11 mouse cellular contexts compared by ENCODE assay signal in the genomic region with DNA sequence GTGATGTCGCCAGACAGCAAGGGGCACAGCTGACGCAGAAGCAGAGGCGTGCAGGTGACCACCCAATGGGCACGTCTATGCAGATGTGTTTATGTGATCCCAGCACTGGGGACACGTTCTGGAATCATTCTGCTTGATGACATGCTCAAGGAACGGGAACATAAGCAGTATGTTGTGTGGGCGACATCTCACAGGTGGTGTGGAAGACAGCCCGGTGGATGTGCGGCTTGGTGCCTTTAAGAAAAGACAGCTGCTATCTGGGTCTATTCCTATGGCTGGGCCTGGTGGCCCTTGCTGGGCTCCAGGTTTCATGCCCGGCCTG.
A peak's percentile ranks its signal among the peaks of the same experiment; 100 is the strongest.
DNase-seq lines count a peak whose midpoint lies in the region; ATAC-seq lines count a peak whose summit lies in the region.
"Had no signal": no experiment of that assay in that cellular context is flagged by ENCODE, and none has a peak within 500 bp of the region (broad histone marks: within the 10 kb centered on the region; RNA-seq: fewer than 3 reads in every experiment).

No protein-coding gene starts in this region.

- peak overlapping the region; percentile 70 for H3K27ac ChIP-seq in forebrain, embryonic 14.5 days (ENCODE audit: low read depth, low read length)
- H3K27ac ChIP-seq in midbrain, embryonic 14.5 days (replicated peaks; ENCODE audit: low read depth, low read length) = peak overlapping the region; percentile 50
- H3K27ac ChIP-seq: liver, embryonic 15.5 days had no signal

- H3K27me3 ChIP-seq in forebrain, embryonic 14.5 days (replicated peaks; ENCODE audit: control insufficient read depth, insufficient read depth, low read length) = no peaks in the 10 kb centered on the region
- no peaks in the 10 kb centered on the region for H3K27me3 ChIP-seq in midbrain, embryonic 14.5 days (ENCODE audit: control insufficient read depth, insufficient read depth, low read length)

- DNase-seq in adrenal gland, adult (ENCODE audit: inconsistent age in 2 of 2, low spot score in 1 of 2) = peak; percentile 16 to 42
- DNase-seq in adrenal gland, postnatal 10 days = no peak
- DNase-seq in forebrain, embryonic 14.5 days (ENCODE audit: low spot score) = no peak
- DNase-seq in layer of hippocampus, adult 18-20 months (ENCODE audit: low spot score in 2 of 2) = peak; percentile 25 to 67
- no peak for DNase-seq in midbrain, embryonic 14.5 days
- DNase-seq in adrenal gland, adult 2 months = no peak
- DNase-seq in thymus, postnatal 36 days = no peak
- DNase-seq: cerebellum, adult 8-10 months; spleen, adult 18-20 months had no signal

- H3K4me2 ChIP-seq in forebrain, embryonic 14.5 days (ENCODE audit: low read length) = no peak overlapping the region
- no peak overlapping the region for H3K4me2 ChIP-seq in midbrain, embryonic 14.5 days (ENCODE audit: low read length)
- H3K4me2 ChIP-seq: liver, embryonic 15.5 days had no signal

- no peak; the same call in 1 of the 2 replicates for ATAC-seq in forebrain, embryonic 14.5 days
- ATAC-seq in midbrain, embryonic 14.5 days (ENCODE audit: low FRiP score, low TSS enrichment) = peak; percentile 49; the same call in 1 of the 2 replicates
- ATAC-seq in CD4-positive, CD25-positive, alpha-beta regulatory T cell, adult 4 months = no peak

- WGBS in forebrain, embryonic 14.5 days = 31% methylated on average over 10 of the region's 10 CpGs
- WGBS in midbrain, embryonic 14.5 days = 43% methylated on average over 10 of the region's 10 CpGs

- H3K9me3 ChIP-seq in forebrain, embryonic 14.5 days (replicated peaks; ENCODE audit: control insufficient read depth, low read length) = no peaks in the 10 kb centered on the region
- H3K9me3 ChIP-seq in midbrain, embryonic 14.5 days (ENCODE audit: control insufficient read depth, low read length) = no peaks in the 10 kb centered on the region
- H3K9me3 ChIP-seq: liver, embryonic 15.5 days had no signal

- peaks cover 21% of the 10 kb centered on the region for H3K4me1 ChIP-seq in forebrain, embryonic 14.5 days (ENCODE audit: control insufficient read depth, insufficient read depth, low read length)
- peaks cover 21% of the 10 kb centered on the region for H3K4me1 ChIP-seq in midbrain, embryonic 14.5 days (ENCODE audit: control insufficient read depth, insufficient read depth, low read length)
- H3K4me1 ChIP-seq: liver, embryonic 15.5 days had no signal

- no peak overlapping the region for H3K9ac ChIP-seq in forebrain, embryonic 14.5 days (ENCODE audit: low read length)
- no peak overlapping the region for H3K9ac ChIP-seq in midbrain, embryonic 14.5 days (replicated peaks; ENCODE audit: low read length)
- H3K9ac ChIP-seq: liver, embryonic 15.5 days had no signal

- H3K4me3 ChIP-seq in forebrain, embryonic 14.5 days (ENCODE audit: low read depth, low read length) = no peak overlapping the region
- no peak overlapping the region for H3K4me3 ChIP-seq in midbrain, embryonic 14.5 days (replicated peaks; ENCODE audit: low read depth, low read length)
- H3K4me3 ChIP-seq: liver, embryonic 15.5 days had no signal

- H3K36me3 ChIP-seq in forebrain, embryonic 14.5 days (ENCODE audit: control insufficient read depth, insufficient read depth, low read length) = no peaks in the 10 kb centered on the region
- no peaks in the 10 kb centered on the region for H3K36me3 ChIP-seq in midbrain, embryonic 14.5 days (ENCODE audit: control insufficient read depth, insufficient read depth, low read length)
- H3K36me3 ChIP-seq: liver, embryonic 15.5 days had no signal

Comparison
In these comparisons a context has a peak if more than half of its experiments do, and no peak if none do; other contexts are left out.
1. DNase-seq: peak in adrenal gland, adult (2 of 2) and layer of hippocampus, adult 18-20 months (2 of 2); none in adrenal gland, postnatal 10 days (single experiment), forebrain, embryonic 14.5 days (single experiment), midbrain, embryonic 14.5 days (single experiment), adrenal gland, adult 2 months (single experiment) and thymus, postnatal 36 days (0 of 2).